Mouse (Mus musculus) bone marrow, adult 2 months (tissue): ENCODE measurements around the gene Panx1. TPM values are rescaled to one million over a fixed set of nuclear protein-coding genes. Genes with fewer than 3 reads are reported as not detected.

Source experiments
- H3K27ac ChIP-seq: fragments of 200-500 bp; 2 replicates; pipeline ENCODE4 v1.5.1; 2012; ENCODE audit warnings: low read depth, mild to moderate bottlenecking, control low read depth, inconsistent platforms, low read length; ENCODE audit not compliant: control insufficient read depth, poor library complexity, insufficient read depth
- H3K4me1 ChIP-seq: fragments of 200-500 bp; 2 replicates; pipeline ENCODE4 v1.6.1; 2011; ENCODE audit warnings: low read length; ENCODE audit not compliant: control insufficient read depth, insufficient read depth
- H3K4me3 ChIP-seq: fragments of 200-500 bp; replicated peaks from 2 replicates; pipeline ENCODE3; 2011; ENCODE audit warnings: mild to moderate bottlenecking, low read depth, low read length, control low read depth; ENCODE audit not compliant: control insufficient read depth
- CTCF ChIP-seq: fragments of 200-500 bp; IDR thresholded peaks from 2 replicates; pipeline ENCODE4 v1.5.1; 2011; ENCODE audit warnings: low read length, control low read depth; ENCODE audit not compliant: control insufficient read depth, insufficient read depth
- POLR2A ChIP-seq: fragments of 200-500 bp; IDR thresholded peaks from 2 replicates; pipeline ENCODE4 v1.6.1; 2011; ENCODE audit warnings: low read depth, mild to moderate bottlenecking, control low read depth, low read length, borderline replicate concordance; ENCODE audit not compliant: control insufficient read depth
- WGBS: fragments of 180-500 bp; shearing (Covaris S2); methylation state at CpG from one replicate; pipeline ENCODE4 v1.1.7; 2018; 5-methylcytosine and 5-hydroxymethylcytosine counted together
- polyA plus RNA-seq: library from polyadenylated mRNA; stranded (reverse); fragments of >200 nt; gene quantifications from 2 replicates; pipeline ENCODE4 v1.2.4, GENCODE M21; 2011; ENCODE audit warnings: low replicate concordance; ENCODE audit not compliant: missing spikeins, insufficient read depth, insufficient read length

Gene Panx1
- 6.9 and 11.4 TPM in 2 replicates for polyA plus RNA-seq

DNA sequence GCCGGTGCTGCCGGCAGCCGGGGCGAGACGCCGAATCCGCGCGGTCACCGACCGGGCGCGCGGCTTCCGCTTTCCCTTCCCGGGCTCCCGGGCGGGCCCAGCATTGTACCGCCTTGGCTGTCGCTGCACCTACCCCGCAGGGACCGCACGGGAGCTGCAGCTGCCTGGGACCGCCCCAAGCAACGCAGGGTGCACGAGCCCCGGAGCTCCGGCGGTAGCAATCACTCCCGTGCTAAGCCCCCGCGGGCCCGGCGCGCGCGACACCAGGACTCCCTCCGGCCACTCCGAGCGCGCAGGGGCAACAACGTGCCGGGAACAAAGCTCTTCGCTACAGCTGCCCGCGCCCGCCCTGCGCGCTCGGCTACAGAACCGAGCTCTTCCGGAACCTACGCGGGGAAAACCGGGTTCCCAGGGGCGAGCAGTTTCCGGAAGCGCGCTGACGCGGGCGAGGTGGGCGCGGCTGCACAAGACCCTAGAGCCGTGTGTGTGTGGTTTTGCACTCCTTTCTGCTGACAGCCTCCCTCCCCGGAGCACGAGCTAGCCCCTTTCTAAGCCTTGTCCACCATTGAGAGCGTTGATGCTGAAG lies at the start of gene Panx1:
Gene Panx1 (minus strand): TSS at position 395 of the 586 bp plus-strand sequence.
- WGBS = under 1% methylated on average over 68 of the region's 68 CpGs

GRCm38 (mm10) chr9:15068686-15069295 lies 23.5 kb upstream of the Panx1 start:
- no peaks in the 10 kb centered on the region for H3K4me1 ChIP-seq
- no peak overlapping the region for H3K4me3 ChIP-seq
- WGBS = 79% methylated on average over 6 of the region's 6 CpGs
- TF ChIP-seq CTCF (no peak), POLR2A (no peak)
- no peak overlapping the region for H3K27ac ChIP-seq

More for the DNA sequence above, at the start of gene Panx1:
- peak within 1 kb of the TSS; percentile 89 for H3K4me3 ChIP-seq
- H3K4me1 ChIP-seq = peaks cover 4% of the 10 kb centered on the region
- TF ChIP-seq CTCF (no peak), POLR2A (peak; percentile 27; the same call in 1 of the 2 replicates)
- peak within 1 kb of the TSS; percentile 94 for H3K27ac ChIP-seq

DNA sequence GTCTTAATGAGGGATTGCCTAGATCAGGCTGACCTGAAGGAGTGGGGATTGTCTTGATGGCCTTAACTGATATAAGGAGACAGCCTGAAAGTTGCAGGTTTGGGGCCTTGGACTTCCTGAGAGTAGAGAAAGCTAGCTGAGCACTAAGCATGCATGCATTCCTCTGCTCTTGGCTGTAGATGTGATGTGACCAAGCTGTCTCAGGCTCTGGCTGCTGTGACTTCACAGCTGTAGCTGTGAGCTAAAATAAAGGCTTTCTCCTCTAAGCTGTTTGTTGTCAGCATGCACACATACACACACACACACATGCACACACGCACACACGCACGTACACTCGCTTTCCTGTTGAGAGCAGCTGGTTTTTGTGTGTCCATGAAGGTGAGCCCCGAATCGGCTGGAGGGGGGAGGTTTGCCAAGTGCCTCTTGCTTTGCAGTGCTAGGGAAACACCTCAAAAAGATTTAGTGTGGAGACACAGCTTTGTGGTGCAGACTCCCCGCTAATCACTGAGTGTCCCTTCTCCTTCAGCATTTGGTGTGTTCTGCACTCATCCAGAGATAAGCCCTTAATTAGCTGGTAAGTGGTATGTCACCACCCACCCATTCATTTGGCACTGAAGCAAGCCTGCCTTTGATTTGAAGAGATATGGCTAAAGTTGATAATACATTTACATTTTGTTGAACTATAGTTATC lies 22.9 kb upstream of the Panx1 start:
- TF ChIP-seq POLR2A = no peak
- TF ChIP-seq CTCF = no peak
- Histone ChIP-seq H3K4me3 (no peak overlapping the region), H3K27ac (no peak overlapping the region), H3K4me1 (no peaks in the 10 kb centered on the region)
- 85% methylated on average over 7 of the region's 7 CpGs for WGBS

- 11% methylated on average over 1 of the region's 1 CpGs for WGBS
- Histone ChIP-seq H3K4me1 (no peaks in the 10 kb centered on the region), H3K27ac (no peak overlapping the region), H3K4me3 (no peak overlapping the region)
- no peak for TF ChIP-seq CTCF
- no peak for TF ChIP-seq POLR2A
Measured at GRCm38 (mm10) chr9:15064176-15064575, 18.9 kb upstream of the Panx1 start.

GRCm38 (mm10) chr9:15060847-15061246 lies 15.6 kb upstream of the Panx1 start:
- WGBS = 82% methylated on average over 5 of the region's 5 CpGs

DNA sequence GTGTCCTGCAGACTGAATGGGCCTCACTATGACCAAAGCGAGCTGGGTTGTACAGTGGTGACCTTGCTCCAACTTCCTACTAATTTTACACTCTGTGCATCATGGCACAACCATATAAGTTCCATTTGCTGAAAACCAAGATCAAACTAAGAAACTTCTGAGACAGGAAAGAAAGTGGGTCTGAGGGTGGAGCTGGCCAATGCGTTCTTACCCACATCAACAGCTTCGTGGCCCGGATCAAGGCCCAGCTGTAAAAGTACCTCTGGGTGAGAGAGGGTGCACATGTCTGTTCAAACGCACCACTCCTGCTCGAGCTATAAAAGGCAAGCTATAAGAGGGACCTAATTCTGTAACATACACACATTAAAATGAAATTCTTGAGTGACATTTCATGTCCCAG lies 14.7 kb upstream of the Panx1 start:
- Histone ChIP-seq H3K4me1 (no peaks in the 10 kb centered on the region), H3K4me3 (no peak overlapping the region), H3K27ac (no peak overlapping the region)
- no peak for TF ChIP-seq CTCF
- no peak for TF ChIP-seq POLR2A
- WGBS = 74% methylated on average over 6 of the region's 6 CpGs

More at GRCm38 (mm10) chr9:15060847-15061246, 15.6 kb upstream of the Panx1 start:
- no peak for TF ChIP-seq POLR2A
- TF ChIP-seq CTCF = no peak
- Histone ChIP-seq H3K4me3 (no peak overlapping the region), H3K27ac (no peak overlapping the region), H3K4me1 (no peaks in the 10 kb centered on the region)

DNA sequence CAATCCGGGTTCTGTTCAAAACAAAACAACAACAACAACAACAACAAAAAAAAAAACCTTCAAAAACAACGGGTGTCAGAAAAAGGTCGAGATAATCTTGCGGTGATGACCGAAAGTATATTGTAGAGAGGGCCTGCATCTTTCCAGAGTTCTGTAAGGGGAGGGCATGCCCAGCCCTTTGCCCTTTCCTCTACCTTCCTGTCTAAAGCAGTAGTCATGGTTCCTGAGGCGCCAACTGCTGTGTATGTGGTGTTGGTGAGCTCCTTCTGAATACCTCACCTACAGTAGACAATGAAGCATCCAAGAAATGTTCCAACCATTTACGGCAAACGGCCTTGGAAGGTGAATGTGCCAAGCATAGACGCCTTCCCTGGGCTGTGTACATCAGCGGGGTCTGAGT lies 462 bp upstream of the Panx1 start:
- TF ChIP-seq POLR2A (no peak), CTCF (no peak)
- 36% methylated on average over 10 of the region's 10 CpGs for WGBS
- H3K27ac ChIP-seq = peak overlapping the region; percentile 94
- peak overlapping the region; percentile 89 for H3K4me3 ChIP-seq
- peaks cover 4% of the 10 kb centered on the region for H3K4me1 ChIP-seq

- peak overlapping the region; percentile 94 for H3K27ac ChIP-seq
- TF ChIP-seq CTCF (no peak), POLR2A (no peak)
- H3K4me1 ChIP-seq = peaks cover 4% of the 10 kb centered on the region
- under 1% methylated on average over 28 of the region's 28 CpGs for WGBS
- H3K4me3 ChIP-seq = peak overlapping the region; percentile 89
Measured at GRCm38 (mm10) chr9:15044391-15045083, 741 bp downstream of the Panx1 start.
